Mouse (Mus musculus): ENCODE measurements around the gene Robo4. TPM values are rescaled to one million over a fixed set of nuclear protein-coding genes. Genes with fewer than 3 reads are reported as not detected.

The Robo4 gene
- total RNA-seq, 2 experiments from 2014 or later, result 4.9 to 7.2 TPM

- DNase-seq (ENCODE audit: low spot score in 2 of 2), result no peak
Measured at GRCm38 (mm10) chr9:37393482-37394131, 8.1 kb upstream of the Robo4 start.

DNA sequence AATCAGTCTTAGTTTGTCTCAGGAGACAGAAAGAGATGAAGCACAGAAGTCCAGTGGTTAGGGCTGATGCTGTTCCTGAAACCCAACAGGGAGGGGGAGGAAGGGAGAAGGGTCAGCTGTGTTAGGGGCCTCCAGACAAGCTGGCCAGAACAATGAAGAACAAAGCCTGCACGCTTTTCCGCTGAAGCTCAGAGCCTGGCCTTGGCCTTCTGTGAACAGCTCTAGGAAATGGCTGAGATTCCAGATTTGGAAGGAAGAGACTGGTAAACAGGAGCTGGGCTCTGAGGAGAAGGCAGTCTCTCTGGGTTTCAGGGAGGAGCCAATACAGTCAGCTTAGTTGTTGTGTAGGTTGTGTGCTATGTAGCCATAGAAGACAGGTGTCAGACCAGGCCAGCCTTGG, 1.1 kb upstream of the Robo4 start:
- no peak for DNase-seq (ENCODE audit: low spot score in 2 of 2)

DNA sequence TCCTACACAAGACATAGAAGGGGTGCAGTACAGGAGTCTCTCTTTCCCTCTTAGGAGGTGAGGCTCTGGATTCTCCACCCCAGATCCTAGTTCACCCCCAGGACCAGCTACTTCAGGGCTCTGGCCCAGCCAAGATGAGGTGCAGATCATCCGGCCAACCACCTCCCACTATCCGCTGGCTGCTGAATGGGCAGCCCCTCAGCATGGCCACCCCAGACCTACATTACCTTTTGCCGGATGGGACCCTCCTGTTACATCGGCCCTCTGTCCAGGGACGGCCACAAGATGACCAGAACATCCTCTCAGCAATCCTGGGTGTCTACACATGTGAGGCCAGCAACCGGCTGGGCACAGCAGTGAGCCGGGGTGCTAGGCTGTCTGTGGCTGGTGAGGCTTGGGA, 804 bp downstream of the Robo4 start:
- DNase-seq (ENCODE audit: low spot score in 2 of 2), result no peak

- DNase-seq (ENCODE audit: low spot score in 2 of 2), result no peak
Measured at GRCm38 (mm10) chr9:37403011-37403410, 1.3 kb downstream of the Robo4 start.

- DNase-seq (ENCODE audit: low spot score in 2 of 2), result peak in 1 of 2 experiments; percentile 46
Measured at GRCm38 (mm10) chr9:37406372-37406771, 4.7 kb downstream of the Robo4 start.

GRCm38 (mm10) chr9:37407850-37408502, 6.3 kb downstream of the Robo4 start:
- no peak for DNase-seq (ENCODE audit: low spot score in 2 of 2)

DNA sequence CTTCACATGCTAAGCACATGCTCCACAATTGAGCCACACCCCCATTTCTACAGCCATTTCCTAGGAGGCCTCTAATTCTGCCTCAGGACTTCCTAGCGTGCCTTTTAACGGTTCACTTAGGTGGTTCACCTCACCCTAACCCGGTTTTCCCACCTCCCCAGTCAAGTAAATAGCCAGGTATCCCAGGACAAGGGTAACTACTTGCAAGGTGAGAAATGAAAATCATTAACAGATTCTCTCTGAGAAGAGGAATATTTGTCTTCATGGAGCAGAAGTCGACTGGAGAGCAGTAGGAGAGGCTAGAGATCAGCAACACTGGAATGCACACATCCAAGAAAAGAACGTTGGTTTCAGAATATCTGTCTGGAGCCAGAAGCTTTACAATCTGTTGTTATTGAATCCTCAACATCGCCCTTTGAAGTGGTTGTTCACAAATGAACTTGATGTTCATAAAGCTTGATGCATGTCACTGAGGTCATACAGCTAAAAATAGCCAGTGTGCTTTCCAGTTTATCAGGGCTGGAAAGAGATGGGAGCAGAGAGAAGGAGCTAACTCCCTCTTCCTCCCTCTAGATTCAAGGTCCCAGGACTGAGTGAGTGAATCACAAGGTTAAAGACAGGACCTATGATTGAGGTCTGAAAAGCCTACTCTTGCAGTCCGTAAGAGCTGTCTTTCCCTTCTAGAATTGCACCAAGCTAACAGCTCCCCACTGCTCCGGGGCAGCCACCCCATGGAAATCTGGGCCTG, 8.2 kb downstream of the Robo4 start:
- no peak for DNase-seq (ENCODE audit: low spot score in 2 of 2)

GRCm38 (mm10) chr9:37412989-37413388, 11.3 kb downstream of the Robo4 start:
- DNase-seq (ENCODE audit: low spot score in 2 of 2), result no peak

DNA sequence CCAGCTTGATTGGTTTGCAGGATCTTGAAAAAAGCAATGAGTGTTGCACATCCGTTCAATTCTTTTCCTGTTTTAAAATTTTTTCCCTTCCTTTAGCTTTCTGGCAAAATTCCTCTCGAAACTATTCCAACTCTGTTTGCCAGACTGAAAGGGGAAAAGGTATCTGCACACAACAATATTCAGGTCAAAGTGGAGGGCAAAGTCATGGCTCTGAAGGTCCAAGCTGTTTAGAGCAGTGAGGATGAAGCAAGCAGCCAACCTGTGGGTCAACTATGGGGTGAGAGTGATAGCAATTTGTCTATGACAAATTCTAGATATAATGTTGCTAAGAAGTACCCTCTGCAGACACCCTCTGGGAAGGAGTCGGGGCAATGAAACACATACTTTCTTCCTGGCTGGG, 13.0 kb downstream of the Robo4 start:
- DNase-seq (ENCODE audit: low spot score in 2 of 2), result no peak

DNA sequence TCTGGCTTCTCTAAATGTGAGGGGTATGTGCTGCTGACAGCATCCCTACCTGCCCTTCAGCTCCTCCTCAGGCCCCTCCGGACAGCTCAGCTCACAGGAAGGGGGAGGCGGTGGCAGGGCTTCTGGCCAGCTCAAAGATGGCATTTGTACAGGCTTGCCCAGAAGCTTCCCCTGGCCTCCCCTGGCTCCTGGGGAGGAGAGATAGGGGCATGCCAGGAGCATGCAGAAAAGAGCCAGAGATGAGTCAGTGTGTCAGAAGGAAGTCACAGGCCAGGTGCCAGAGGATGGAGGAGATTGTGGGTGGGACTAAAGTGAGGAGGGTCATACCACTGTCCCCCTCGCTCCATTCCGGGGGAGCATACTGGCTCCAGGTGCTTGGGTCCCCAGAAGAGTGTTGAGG, 17.1 kb downstream of the Robo4 start:
- DNase-seq (ENCODE audit: low spot score in 2 of 2), result no peak

- DNase-seq (ENCODE audit: low spot score in 2 of 2), result peak; percentile 54 to 70
Measured at GRCm38 (mm10) chr9:37420676-37421075, 19.0 kb downstream of the Robo4 start.

DNA sequence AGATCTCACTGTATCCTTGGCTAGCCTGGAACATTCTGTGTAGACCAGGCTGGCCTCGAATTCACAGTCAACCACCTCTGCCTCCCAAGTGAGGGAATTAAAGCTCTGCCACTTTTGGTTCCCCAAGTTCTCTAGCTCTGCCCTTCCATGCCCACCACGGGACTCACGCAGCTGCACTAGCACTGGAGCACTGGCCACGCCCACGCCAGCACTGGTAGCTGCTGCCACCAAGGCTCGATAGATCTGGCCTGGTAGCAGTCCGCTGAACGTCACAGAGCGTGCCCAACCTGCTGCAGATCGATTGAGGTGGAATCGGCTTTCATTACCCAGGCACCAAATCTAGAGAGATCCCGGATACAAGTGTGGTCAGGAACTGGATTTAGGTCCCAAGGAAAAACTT, 19.5 kb downstream of the Robo4 start:
- no peak for DNase-seq (ENCODE audit: low spot score in 2 of 2)

DNA sequence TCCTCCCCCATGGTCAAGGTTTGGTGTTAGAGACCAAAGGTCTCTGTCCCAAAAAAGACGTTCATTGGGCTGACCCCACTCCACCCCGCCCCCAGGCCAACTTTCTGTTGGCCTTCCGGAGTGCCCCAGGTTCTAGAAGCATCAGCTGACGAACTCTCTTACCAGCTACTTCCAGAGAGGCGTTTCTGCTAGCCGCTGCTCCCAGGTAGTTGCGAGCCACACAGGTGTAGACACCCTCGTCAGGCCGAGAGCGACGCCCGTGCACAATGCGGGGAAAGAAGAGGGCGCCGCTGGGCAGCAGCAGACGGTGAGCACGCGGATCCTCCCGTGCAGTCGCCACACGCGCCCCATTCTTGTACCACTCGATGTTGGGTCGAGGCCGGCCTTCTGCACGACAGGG, 27.6 kb downstream of the Robo4 start:
- no peak for DNase-seq (ENCODE audit: low spot score in 2 of 2)

GRCm38 (mm10) chr9:37430582-37430981, 28.9 kb downstream of the Robo4 start:
- DNase-seq (ENCODE audit: low spot score in 2 of 2), result peak; percentile 96 to 97

- DNase-seq (ENCODE audit: low spot score in 2 of 2), result peak; percentile 58 to 68
Measured at GRCm38 (mm10) chr9:37432026-37432666, 30.4 kb downstream of the Robo4 start.

DNA sequence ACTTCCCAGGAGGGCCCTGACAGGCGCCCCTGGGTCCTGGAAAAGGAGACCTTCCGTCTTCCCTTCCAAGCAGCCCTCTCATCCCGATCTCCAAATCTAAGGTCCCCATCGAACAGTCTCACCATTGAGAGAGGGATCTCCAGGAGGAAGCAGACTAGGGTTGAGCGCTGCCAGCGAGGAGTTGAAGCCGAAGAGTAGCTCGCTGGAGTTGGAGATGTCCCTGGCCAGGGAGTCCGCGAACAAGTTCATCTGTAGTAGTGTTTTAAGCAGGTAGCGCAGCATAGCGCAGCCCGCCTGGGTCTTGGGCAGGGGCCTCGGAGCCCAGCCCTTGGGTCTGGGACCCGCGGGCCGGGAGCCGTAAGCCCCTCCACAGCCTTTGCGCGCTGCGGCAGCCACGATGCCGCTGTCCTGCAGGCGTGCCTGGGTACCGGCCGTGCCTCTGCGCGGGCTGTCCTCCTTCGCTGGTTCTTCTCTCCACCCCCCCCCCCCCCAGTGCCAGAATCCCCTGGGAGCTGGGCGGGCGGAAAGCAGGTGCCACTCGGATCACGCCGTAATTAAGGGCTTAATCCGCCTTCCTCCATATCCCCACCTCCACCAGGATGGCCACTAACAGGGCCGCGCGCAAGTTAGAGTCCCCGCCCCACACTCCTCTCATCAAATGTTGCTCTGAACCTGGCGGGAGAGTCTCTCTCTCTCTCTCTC, 31.2 kb downstream of the Robo4 start, which contains the start of gene Robo3:
Gene Robo3 (minus strand): TSS at position 527 of the 702 bp plus-strand sequence.
- DNase-seq (ENCODE audit: low spot score in 2 of 2), result no peak

GRCm38 (mm10) chr9:37433823-37434560, 32.3 kb downstream of the Robo4 start:
- no peak for DNase-seq (ENCODE audit: low spot score in 2 of 2)

DNA sequence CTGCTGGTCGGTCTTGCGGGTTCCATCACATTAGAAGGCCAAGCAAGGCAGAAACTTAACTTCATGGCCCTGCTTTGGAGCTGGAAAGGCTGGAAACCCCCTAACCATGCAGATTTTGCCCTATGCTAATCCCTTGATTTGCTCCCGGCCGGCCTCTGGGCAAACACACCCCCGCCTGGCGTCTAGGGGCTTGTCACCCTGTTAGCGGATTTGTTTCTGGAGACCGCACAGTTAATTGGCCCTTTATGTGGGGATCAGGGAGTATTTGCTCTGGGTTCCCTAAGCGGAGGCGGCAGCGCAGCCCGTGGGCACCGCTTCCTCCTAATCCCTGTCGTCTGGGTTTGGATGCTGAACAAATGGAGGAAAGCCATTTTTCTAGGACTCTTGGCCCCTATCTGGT, 33.2 kb downstream of the Robo4 start:
- no peak for DNase-seq (ENCODE audit: low spot score in 2 of 2)

DNA sequence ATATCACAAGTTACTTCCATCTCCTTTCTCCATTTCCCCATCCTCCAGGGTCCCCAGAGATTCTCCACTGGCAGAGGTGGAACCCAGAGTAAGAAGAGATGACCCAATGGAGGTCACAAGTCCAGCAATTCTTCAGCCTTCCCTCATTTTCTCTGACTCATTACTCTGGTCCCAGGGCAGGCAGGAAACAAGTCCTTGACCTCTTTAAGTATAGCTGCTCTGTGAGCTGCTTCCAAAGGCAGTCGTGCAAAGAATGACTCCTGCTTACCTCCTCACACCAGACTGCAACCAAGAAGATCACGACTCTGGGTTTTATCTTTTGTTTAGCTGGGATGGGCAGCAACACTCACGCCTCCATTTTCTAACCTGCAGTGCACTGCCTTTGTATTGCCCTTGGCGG, 33.9 kb downstream of the Robo4 start:
- no peak for DNase-seq (ENCODE audit: low spot score in 2 of 2)
